Mouse (Mus musculus) G1E (cell line): ENCODE results near the gene Sema3c. TPM values are rescaled to one million over a fixed set of nuclear protein-coding genes. Genes with fewer than 3 reads are reported as not detected.

ENCODE experiments used
- ATAC-seq: 2 replicates; pipeline ENCODE4 v1.8.0; 2016; ENCODE audit warnings: mild to moderate bottlenecking; ENCODE audit not compliant: insufficient number of reproducible peaks, poor library complexity, low FRiP score, severe bottlenecking; ENCODE audit errors: extremely low read depth
- DNase-seq: peaks from one replicate; pipeline ENCODE4 v3.0.0; 2012; ENCODE audit warnings: low spot score
- H3K27me3 ChIP-seq: 2 replicates; pipeline ENCODE4 v1.6.1; 2012; ENCODE audit warnings: mild to moderate bottlenecking, low read length, inconsistent platforms; ENCODE audit not compliant: insufficient read depth
- H3K36me3 ChIP-seq: replicated peaks from 2 replicates; pipeline ENCODE3; 2012; ENCODE audit warnings: mild to moderate bottlenecking, inconsistent platforms
- H3K4me1 ChIP-seq: 2 replicates; pipeline ENCODE4 v1.6.1; 2012; ENCODE audit warnings: low read depth, low read length, inconsistent platforms, mixed read lengths; ENCODE audit not compliant: insufficient read depth
- H3K4me3 ChIP-seq: 2 replicates; pipeline ENCODE4 v1.5.1; 2012; ENCODE audit warnings: low read depth, mild to moderate bottlenecking, inconsistent platforms, low read length, moderate library complexity, mixed read lengths
- H3K9me3 ChIP-seq: replicated peaks from 2 replicates; pipeline ENCODE4 v1.6.1; 2012; ENCODE audit warnings: inconsistent platforms
- CTCF ChIP-seq: IDR thresholded peaks from 2 replicates; pipeline ENCODE4 v1.5.1; 2012; ENCODE audit warnings: low read depth, low read length, inconsistent platforms, mixed read lengths
- GATA1 ChIP-seq: IDR thresholded peaks from 2 replicates; pipeline ENCODE4 v1.6.1; 2012; ENCODE audit warnings: borderline replicate concordance, low read length, inconsistent platforms, mixed read lengths
- GATA2 ChIP-seq: IDR thresholded peaks from 2 replicates; pipeline ENCODE4 v1.6.1; 2012; ENCODE audit warnings: low read depth, low read length, inconsistent platforms, borderline replicate concordance
- POLR2AphosphoS5 ChIP-seq: IDR thresholded peaks from 2 replicates; pipeline ENCODE4 v1.6.1; 2012; ENCODE audit warnings: low read depth, low read length, inconsistent platforms; ENCODE audit not compliant: insufficient replicate concordance
- TAL1 ChIP-seq: conservative IDR thresholded peaks from 2 replicates; pipeline ENCODE4 v1.6.1; 2012; ENCODE audit warnings: low read depth, low read length, inconsistent platforms, mixed read lengths
- polyA plus RNA-seq: library from polyadenylated mRNA; stranded (reverse); fragments of >175 nt; gene quantifications from 2 replicates; pipeline ENCODE4 v1.2.3, GENCODE M21; 2012
- total RNA-seq, 2 experiments: library from RNA; stranded (forward) in 1 of 2; stranded (reverse) in 1 of 2; fragments of 200-1000 nt in 1 of 2; fragments of >200 nt in 1 of 2; fragmentation: Nextera tagmentation in 1 of 2; gene quantifications; 2 replicates each; pipeline ENCODE4 v1.2.3; 2014 to 2017

Gene Sema3c
- total and polyA plus RNA-seq, 3 experiments = 0.11 TPM; not detected in 2

DNA sequence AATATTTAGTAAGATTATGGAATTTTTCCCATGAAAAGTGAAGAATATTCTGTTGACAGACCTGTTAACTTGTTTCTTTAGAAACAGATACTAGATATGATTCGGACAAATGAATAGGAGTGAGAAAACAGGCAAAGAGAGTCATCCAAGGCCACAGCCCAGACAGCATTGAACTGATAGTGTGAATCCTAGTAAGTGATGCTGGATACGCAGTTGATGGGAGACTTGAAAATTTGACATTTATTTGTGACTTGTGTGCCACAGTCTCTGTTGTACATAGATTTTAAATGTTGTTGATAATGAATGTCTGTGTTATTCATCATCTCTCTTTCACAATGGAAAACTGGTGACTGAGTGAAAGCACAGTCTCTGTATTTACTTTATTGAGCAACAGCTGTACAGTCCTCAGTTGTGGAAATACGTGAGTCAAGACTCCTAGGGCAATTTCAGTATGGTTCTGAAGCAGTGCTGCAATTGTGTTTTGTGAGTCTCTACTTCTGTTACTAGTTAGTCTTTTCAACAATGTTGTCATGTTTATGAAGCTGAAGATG is 17.3 kb upstream of the Sema3c start:
- H3K27me3 ChIP-seq = peaks cover 9% of the 10 kb centered on the region; the same call in 1 of the 2 replicates
- ATAC-seq (no peak), DNase-seq (no peak)
- H3K9me3 ChIP-seq = no peaks in the 10 kb centered on the region
- H3K36me3 ChIP-seq = no peaks in the 10 kb centered on the region
- TF ChIP-seq POLR2AphosphoS5 (no peak), GATA1 (no peak), CTCF (no peak), TAL1 (no peak), GATA2 (no peak)
- no peak overlapping the region for H3K4me3 ChIP-seq
- H3K4me1 ChIP-seq = no peaks in the 10 kb centered on the region

DNA sequence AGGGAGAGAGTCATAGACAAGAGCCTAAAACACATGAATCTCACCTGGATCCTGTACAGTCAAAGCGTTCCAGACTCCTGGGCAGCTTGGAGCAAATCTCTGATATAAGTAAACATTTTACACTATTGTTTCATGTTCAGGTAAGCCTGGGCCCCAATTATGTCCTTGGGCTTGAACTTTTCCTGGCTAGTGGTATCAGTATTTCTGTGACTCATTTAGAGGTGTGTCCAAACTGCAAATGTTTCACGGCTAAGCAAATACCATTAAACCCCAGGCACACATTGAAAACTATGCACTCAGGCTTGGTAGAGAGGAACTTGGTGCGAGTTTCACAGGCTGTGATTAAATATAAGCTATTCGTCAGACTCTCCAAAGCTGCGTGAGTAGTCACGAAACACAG is 2.5 kb upstream of the Sema3c start:
- DNase-seq = no peak
- Histone ChIP-seq H3K9me3 (no peaks in the 10 kb centered on the region), H3K4me1 (no peaks in the 10 kb centered on the region), H3K27me3 (peaks cover 14% of the 10 kb centered on the region), H3K4me3 (no peak overlapping the region), H3K36me3 (no peaks in the 10 kb centered on the region)
- no peak for ATAC-seq
- TF ChIP-seq CTCF (no peak), POLR2AphosphoS5 (no peak), TAL1 (no peak), GATA2 (no peak), GATA1 (no peak)

DNA sequence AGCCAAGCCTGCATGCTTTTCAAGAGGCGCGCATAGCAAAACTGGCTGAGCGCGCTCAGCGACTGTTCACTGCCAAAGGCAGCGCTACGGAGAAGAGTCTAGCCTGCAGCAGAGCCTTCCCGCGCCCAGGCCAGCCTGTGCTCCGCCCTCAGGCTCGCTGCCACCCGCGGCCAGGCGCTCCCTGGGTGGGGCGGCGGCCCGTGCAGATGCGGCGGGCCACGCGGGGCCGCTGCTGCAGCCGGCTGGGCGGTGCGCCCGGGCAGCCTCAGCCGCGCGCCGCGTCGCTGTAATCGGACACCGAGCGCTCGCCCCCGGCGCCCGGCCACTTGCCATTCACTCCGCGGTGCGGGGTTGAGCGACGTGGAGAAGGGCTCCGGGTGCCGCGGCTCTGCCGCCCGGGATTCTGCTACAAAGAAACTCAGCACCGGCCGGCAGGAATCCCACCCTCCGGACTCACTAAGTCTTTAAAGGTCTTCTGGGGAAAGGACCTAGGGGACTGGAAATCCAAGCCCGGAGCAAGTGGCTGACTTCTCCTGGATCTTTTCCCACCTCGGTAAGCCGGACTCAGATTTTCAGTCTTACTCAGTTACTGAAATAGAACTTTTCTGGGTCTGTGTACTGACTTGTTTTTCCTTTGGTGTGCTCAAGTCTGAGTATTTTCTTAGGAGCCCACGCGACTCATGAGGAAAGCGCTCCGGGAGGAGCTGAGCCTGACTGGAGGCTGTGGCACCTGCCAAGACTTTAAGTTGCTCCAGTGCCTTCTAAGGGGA is 517 bp downstream of the Sema3c start:
- no peak overlapping the region for H3K4me3 ChIP-seq
- no peaks in the 10 kb centered on the region for H3K36me3 ChIP-seq
- H3K4me1 ChIP-seq = no peaks in the 10 kb centered on the region
- peaks cover 14% of the 10 kb centered on the region for H3K27me3 ChIP-seq
- DNase-seq (no peak), ATAC-seq (no peak)
- no peak for TF ChIP-seq GATA1
- no peak for TF ChIP-seq CTCF
- TF ChIP-seq POLR2AphosphoS5 = no peak
- no peak for TF ChIP-seq GATA2
- TF ChIP-seq TAL1 = no peak
- no peaks in the 10 kb centered on the region for H3K9me3 ChIP-seq

DNA sequence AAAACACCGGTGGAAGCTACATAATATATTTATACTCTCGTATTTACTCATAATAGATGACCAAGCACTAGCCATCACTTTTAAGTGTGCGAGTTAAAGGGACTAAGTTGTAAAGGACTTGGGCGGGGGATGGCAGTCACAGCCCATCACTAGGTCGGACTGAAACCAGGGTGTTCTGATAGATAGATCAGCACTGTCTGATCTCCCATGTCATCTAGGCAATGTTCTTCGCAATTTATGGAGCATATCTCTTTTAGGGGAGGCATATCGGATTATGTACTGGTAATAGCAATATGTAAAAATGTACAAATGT is 1.1 kb downstream of the Sema3c start:
- no peaks in the 10 kb centered on the region for H3K4me1 ChIP-seq
- TF ChIP-seq CTCF = no peak
- no peak for TF ChIP-seq GATA1
- TF ChIP-seq TAL1 = no peak
- no peak for TF ChIP-seq GATA2
- no peak for TF ChIP-seq POLR2AphosphoS5
- ATAC-seq (no peak), DNase-seq (no peak)
- H3K9me3 ChIP-seq = no peaks in the 10 kb centered on the region
- peaks cover 14% of the 10 kb centered on the region for H3K27me3 ChIP-seq
- H3K4me3 ChIP-seq = no peak overlapping the region
- no peaks in the 10 kb centered on the region for H3K36me3 ChIP-seq

DNA sequence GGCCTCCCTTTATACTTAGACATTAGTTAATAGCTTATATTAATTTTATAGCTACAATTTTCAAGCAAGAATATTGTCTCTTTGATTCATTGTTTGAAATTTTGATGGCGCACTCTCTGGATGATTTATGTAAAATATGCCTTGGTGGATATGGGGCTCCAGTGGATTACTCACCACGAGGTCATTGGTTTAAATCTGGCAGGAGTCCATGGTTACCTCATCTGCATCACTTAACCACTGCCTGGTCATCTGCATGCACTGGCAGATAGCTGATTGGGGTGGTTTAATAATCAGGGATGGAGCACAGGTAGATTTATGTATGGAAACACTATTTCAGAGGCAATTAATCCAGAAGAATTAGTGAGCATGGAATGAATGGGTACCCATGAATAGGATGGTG is 2.0 kb downstream of the Sema3c start:
- DNase-seq (no peak), ATAC-seq (no peak)
- no peak for TF ChIP-seq TAL1
- TF ChIP-seq GATA2 = no peak
- no peak for TF ChIP-seq CTCF
- TF ChIP-seq GATA1 = no peak
- TF ChIP-seq POLR2AphosphoS5 = no peak
- Histone ChIP-seq H3K4me1 (no peaks in the 10 kb centered on the region), H3K9me3 (no peaks in the 10 kb centered on the region), H3K36me3 (no peaks in the 10 kb centered on the region), H3K4me3 (no peak overlapping the region), H3K27me3 (peaks cover 14% of the 10 kb centered on the region)

DNA sequence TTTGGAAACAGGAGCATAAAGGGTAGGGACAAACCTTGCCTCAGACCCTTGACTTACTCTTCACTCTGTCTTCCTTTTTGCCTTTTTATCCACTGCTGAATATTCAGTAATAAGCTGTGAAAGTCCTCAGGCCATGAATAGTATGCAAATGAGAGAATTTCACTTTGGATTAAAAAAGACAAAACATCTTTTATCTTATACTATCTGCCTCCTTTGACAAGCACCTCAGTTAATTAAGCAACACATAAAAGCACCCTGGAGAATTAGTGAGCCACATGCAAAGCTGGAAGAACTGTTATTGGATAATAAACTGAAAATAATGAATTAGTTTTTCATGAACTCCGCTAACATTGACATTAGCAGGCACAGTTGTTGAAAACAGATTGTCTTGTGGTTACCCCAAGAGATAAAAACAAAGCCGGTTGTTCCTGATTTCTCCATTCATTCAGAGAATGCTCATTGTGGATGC is 8.0 kb downstream of the Sema3c start:
- H3K9me3 ChIP-seq = no peaks in the 10 kb centered on the region
- TF ChIP-seq GATA2 (no peak), GATA1 (no peak), TAL1 (no peak), CTCF (no peak), POLR2AphosphoS5 (no peak)
- no peaks in the 10 kb centered on the region for H3K4me1 ChIP-seq
- no peaks in the 10 kb centered on the region for H3K27me3 ChIP-seq
- no peaks in the 10 kb centered on the region for H3K36me3 ChIP-seq
- DNase-seq (no peak), ATAC-seq (no peak)
- no peak overlapping the region for H3K4me3 ChIP-seq
